Mouse (Mus musculus) limb, embryonic 15.5 days (tissue): ENCODE results near the gene Gm5767. TPM values are rescaled to one million over a fixed set of nuclear protein-coding genes. Genes with fewer than 3 reads are reported as not detected.

Source experiments
- ATAC-seq: fragments of 200-750 bp; cut with Nextera tagmentation; 2 replicates; pipeline ENCODE4 v1.8.0; 2017; ENCODE audit warnings: low read depth, moderate TSS enrichment; ENCODE audit not compliant: insufficient number of reproducible peaks, low FRiP score, low TSS enrichment
- H3K27ac ChIP-seq: fragments of 300-500 bp; sonication (generic); 2 replicates; pipeline ENCODE4 v1.5.1; 2015; ENCODE audit warnings: moderate library complexity, mild to moderate bottlenecking, inconsistent platforms
- H3K27me3 ChIP-seq: fragments of 300-500 bp; sonication (generic); 2 replicates; pipeline ENCODE4 v1.6.1; 2015; ENCODE audit warnings: inconsistent platforms
- H3K36me3 ChIP-seq: fragments of 300-500 bp; sonication (generic); 2 replicates; pipeline ENCODE4 v1.6.1; 2015; ENCODE audit warnings: inconsistent platforms
- H3K4me1 ChIP-seq: fragments of 300-500 bp; sonication (generic); 2 replicates; pipeline ENCODE4 v1.6.1; 2015; ENCODE audit warnings: inconsistent platforms
- H3K4me2 ChIP-seq: fragments of 300-500 bp; sonication (generic); 2 replicates; pipeline ENCODE4 v1.6.1; 2015; ENCODE audit warnings: mild to moderate bottlenecking, inconsistent platforms
- H3K4me3 ChIP-seq: fragments of 300-500 bp; sonication (generic); 2 replicates; pipeline ENCODE4 v1.5.1; 2015; ENCODE audit warnings: mild to moderate bottlenecking, inconsistent platforms
- H3K9ac ChIP-seq: fragments of 300-500 bp; sonication (generic); 2 replicates; pipeline ENCODE4 v1.6.1; 2015; ENCODE audit warnings: inconsistent platforms
- H3K9me3 ChIP-seq: fragments of 300-500 bp; sonication (generic); 2 replicates; pipeline ENCODE4 v1.6.1; 2016; ENCODE audit warnings: inconsistent platforms
- WGBS: fragments of 180-500 bp; shearing (Covaris S2); methylation state at CpG from one replicate; pipeline ENCODE4 v1.1.7; 2015; 5-methylcytosine and 5-hydroxymethylcytosine counted together
- polyA plus RNA-seq: library from polyadenylated mRNA; unstranded; fragments of >200 nt; fragmentation: Nextera tagmentation; extraction: Ambion mirVana; gene quantifications from 2 replicates; pipeline ENCODE4 v1.2.1, GENCODE M21; 2015

Gene Gm5767
- polyA plus RNA-seq, 1 experiment from 2014 or later, result 0.32 TPM

DNA sequence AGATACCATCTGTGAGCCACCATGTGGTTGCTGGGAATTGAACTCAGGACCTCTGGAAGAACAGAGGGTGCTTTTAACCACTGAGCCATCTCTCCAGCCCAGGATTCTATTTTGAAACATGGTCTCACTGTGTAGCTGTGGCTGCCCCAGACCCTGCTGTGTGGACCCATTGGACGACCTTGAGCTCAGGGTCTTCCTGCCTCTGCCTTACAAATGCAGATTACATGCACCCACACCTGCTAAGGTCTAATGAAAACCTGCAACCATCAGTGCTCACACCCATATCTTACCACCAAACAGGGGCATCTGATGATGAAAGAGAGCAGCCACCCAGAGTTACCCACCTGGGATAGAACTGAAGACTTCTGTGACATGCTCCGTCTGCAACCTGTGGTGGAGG lies 24.3 kb upstream of the Gm5767 start:
- ATAC-seq, result no peak
- H3K4me1 ChIP-seq, result 0 out of 2 replicates have a peak, but pooled peaks cover 7% of the 10 kb centered on the region
- peaks cover 87% of the 10 kb centered on the region for H3K36me3 ChIP-seq
- H3K9ac ChIP-seq, result no peak overlapping the region
- no peak overlapping the region for H3K4me2 ChIP-seq
- WGBS, result 79% methylated on average over 2 of the region's 2 CpGs
- H3K4me3 ChIP-seq, result no peak overlapping the region
- no peak overlapping the region for H3K27ac ChIP-seq
- no peaks in the 10 kb centered on the region for H3K27me3 ChIP-seq
- no peaks in the 10 kb centered on the region for H3K9me3 ChIP-seq

DNA sequence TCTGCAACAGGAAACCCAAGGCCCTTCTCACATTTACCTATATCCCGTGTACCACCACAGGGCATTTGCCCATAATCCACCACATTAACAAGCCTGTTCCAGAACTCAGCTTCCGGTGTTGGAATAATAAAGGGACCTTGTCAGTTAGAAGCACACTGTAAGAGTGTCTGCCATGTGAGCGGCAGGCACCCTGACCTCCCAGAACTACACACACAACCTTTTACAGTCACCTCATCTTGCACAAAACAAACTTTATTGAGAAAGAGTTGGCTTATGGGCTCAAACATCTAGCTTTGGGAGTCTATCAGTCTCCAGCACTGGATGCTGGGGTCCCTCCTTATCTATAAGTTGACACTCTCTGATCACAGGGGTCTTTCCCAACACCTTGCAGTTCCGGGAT lies 22.2 kb upstream of the Gm5767 start:
- 76% methylated on average over 4 of the region's 4 CpGs for WGBS
- H3K9me3 ChIP-seq, result no peaks in the 10 kb centered on the region
- 0 out of 2 replicates have a peak, but pooled peaks cover 7% of the 10 kb centered on the region for H3K4me1 ChIP-seq
- H3K4me2 ChIP-seq, result no peak overlapping the region
- H3K27ac ChIP-seq, result no peak overlapping the region
- H3K9ac ChIP-seq, result no peak overlapping the region
- no peaks in the 10 kb centered on the region for H3K27me3 ChIP-seq
- H3K36me3 ChIP-seq, result peaks cover 89% of the 10 kb centered on the region
- ATAC-seq, result no peak
- no peak overlapping the region for H3K4me3 ChIP-seq

DNA sequence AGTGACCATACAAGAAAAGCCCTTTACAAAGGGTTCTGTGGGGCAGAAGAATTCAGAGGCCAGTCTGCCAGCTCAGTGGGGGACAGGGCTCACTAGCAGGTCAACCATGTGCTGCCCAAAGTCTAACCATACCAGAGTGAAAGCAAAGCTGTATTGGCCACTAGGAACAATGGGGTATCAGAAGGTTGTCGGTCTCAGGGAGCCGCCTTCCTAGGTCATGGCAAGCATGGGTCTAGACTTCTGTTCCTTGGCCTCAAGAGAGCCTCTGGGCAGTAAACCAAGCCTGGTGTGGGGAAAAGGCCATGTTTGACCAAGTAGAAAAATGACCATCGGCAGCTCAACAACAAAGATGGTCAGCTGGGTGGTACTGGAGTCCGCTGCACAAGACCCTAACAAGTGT lies 21.8 kb upstream of the Gm5767 start:
- ATAC-seq, result no peak
- peaks cover 91% of the 10 kb centered on the region for H3K36me3 ChIP-seq
- 89% methylated on average over 4 of the region's 4 CpGs for WGBS
- no peak overlapping the region for H3K27ac ChIP-seq
- no peak overlapping the region for H3K4me2 ChIP-seq
- no peaks in the 10 kb centered on the region for H3K9me3 ChIP-seq
- H3K4me1 ChIP-seq, result 0 out of 2 replicates have a peak, but pooled peaks cover 7% of the 10 kb centered on the region
- H3K27me3 ChIP-seq, result no peaks in the 10 kb centered on the region
- no peak overlapping the region for H3K9ac ChIP-seq
- no peak overlapping the region for H3K4me3 ChIP-seq

DNA sequence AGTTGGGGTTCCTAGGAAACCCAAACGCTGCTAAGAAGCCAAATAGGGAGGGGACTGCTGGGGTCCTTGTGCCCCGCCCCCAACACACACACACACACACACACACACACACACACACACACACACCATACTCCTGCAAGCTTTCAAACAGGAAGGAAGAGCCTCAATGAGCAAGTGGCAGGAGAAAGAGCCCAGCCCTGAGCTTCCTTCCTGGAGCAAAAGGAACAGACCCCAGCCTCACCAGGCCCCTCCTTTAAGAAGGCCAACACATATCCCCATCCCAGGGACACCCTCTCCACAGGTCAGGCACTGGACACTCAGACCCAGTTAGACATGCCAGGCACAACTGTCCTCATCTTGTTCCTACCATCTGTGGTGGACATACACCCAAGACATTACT lies 17.5 kb upstream of the Gm5767 start:
- Histone ChIP-seq H3K9me3 (no peaks in the 10 kb centered on the region), H3K36me3 (peaks cover 57% of the 10 kb centered on the region)
- 67% methylated on average over 2 of the region's 2 CpGs for WGBS

DNA sequence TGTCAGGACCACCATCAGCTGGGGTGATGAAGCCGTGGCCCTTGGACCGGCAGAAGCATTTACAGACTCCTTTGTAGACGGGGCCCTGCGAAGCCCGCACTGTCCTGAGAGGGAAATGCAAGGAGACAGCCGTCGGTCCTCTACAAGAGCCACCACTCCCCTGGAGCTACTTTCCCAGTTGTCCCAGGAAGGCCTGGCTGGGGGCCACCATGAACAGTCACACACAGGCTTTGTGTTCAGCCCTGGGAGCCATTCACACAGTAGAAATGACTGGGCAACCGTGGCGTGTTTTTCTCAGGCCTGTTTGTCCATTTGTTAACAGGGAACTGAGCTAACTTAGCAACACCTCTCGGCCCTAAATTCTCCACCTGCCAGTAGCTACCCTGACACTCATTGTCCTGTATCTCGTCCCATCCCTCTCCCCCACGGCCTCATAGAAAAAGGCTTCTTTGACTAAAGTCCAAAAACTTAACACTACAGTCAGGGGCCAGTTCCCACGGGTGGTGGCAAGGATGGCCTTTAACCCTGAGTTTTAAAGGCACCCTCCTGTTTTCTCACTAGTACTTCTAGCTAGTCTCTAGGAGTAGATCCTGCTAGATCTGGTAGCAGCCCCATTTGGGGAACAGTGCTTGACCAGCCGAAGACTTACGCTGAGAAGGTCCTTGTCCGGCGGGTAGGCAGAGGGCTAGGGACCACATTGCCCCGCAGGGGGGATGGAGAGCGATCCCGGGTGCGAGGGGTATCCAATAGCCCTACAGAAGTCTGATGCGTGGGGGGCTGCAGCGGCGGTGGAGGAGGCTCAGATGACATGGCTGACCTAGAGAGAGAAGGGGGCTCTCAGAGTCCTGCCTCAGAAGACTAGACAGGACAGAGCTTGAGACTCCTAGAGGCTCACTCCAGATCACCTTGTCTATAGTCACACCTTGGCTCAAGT lies 16.7 kb upstream of the Gm5767 start:
- Histone ChIP-seq H3K4me3 (no peak overlapping the region), H3K36me3 (peaks cover 51% of the 10 kb centered on the region), H3K9me3 (no peaks in the 10 kb centered on the region), H3K4me2 (no peak overlapping the region), H3K4me1 (peaks cover 30% of the 10 kb centered on the region), H3K9ac (no peak overlapping the region), H3K27ac (no peak overlapping the region), H3K27me3 (no peaks in the 10 kb centered on the region)
- WGBS, result 87% methylated on average over 24 of the region's 24 CpGs
- ATAC-seq, result no peak

More for the DNA sequence above, 17.5 kb upstream of the Gm5767 start:
- Histone ChIP-seq H3K4me3 (no peak overlapping the region), H3K27ac (no peak overlapping the region), H3K9ac (no peak overlapping the region), H3K27me3 (no peaks in the 10 kb centered on the region), H3K4me1 (peaks cover 23% of the 10 kb centered on the region), H3K4me2 (no peak overlapping the region)
- ATAC-seq, result no peak

GRCm38 (mm10) chr16:8665367-8665766 lies 15.2 kb upstream of the Gm5767 start:
- no peak for ATAC-seq
- Histone ChIP-seq H3K27ac (no peak overlapping the region), H3K4me3 (no peak overlapping the region), H3K9me3 (no peaks in the 10 kb centered on the region), H3K4me2 (no peak overlapping the region), H3K27me3 (no peaks in the 10 kb centered on the region), H3K9ac (no peak overlapping the region), H3K4me1 (peaks cover 43% of the 10 kb centered on the region), H3K36me3 (peaks cover 38% of the 10 kb centered on the region)
- 85% methylated on average over 5 of the region's 5 CpGs for WGBS

DNA sequence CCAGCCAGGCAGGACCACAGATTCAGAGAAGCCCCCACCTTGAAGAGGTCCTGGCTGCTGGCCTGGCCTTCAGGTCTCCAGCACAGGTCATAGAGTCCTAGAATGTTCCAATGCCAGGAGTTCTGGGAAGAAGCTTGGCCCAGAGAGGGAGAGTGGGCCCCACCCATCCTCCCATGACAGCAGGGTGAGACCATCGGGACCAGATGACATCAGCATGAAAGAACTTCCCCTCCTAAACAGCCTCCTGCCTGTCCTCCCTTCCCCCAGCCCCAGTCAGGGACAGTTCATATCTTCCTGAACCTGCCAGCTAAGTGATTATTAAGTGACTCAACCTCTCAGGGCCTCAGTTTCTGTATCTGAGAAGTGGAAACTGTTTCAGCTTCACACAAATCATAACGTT lies 14.1 kb upstream of the Gm5767 start:
- Histone ChIP-seq H3K27ac (0 out of 2 replicates have a peak overlapping the region, but pooled peaks have one; percentile 34), H3K4me1 (peaks cover 52% of the 10 kb centered on the region)
- no peak for ATAC-seq

GRCm38 (mm10) chr16:8667261-8667660 lies 13.3 kb upstream of the Gm5767 start:
- 87% methylated on average over 7 of the region's 7 CpGs for WGBS

More for the DNA sequence above, 14.1 kb upstream of the Gm5767 start:
- no peak overlapping the region for H3K4me2 ChIP-seq
- no peaks in the 10 kb centered on the region for H3K9me3 ChIP-seq
- H3K27me3 ChIP-seq, result no peaks in the 10 kb centered on the region
- H3K4me3 ChIP-seq, result no peak overlapping the region
- WGBS, result 57% methylated on average over 2 of the region's 2 CpGs
- no peak overlapping the region for H3K9ac ChIP-seq
- H3K36me3 ChIP-seq, result peaks cover 30% of the 10 kb centered on the region

GRCm38 (mm10) chr16:8667814-8668213 lies 12.8 kb upstream of the Gm5767 start:
- no peak overlapping the region for H3K4me3 ChIP-seq
- 67% methylated on average over 4 of the region's 4 CpGs for WGBS
- no peak for ATAC-seq
- H3K4me2 ChIP-seq, result no peak overlapping the region
- H3K9ac ChIP-seq, result no peak overlapping the region
- H3K4me1 ChIP-seq, result peaks cover 62% of the 10 kb centered on the region
- H3K36me3 ChIP-seq, result peaks cover 16% of the 10 kb centered on the region
- 0 out of 2 replicates have a peak, but pooled peaks cover 3% of the 10 kb centered on the region for H3K27me3 ChIP-seq
- H3K27ac ChIP-seq, result no peak overlapping the region
- no peaks in the 10 kb centered on the region for H3K9me3 ChIP-seq

More at GRCm38 (mm10) chr16:8667261-8667660, 13.3 kb upstream of the Gm5767 start:
- no peak overlapping the region for H3K27ac ChIP-seq
- no peak overlapping the region for H3K9ac ChIP-seq
- H3K4me2 ChIP-seq, result no peak overlapping the region
- H3K36me3 ChIP-seq, result peaks cover 22% of the 10 kb centered on the region
- H3K27me3 ChIP-seq, result no peaks in the 10 kb centered on the region
- no peak for ATAC-seq
- H3K4me1 ChIP-seq, result peaks cover 57% of the 10 kb centered on the region
- no peaks in the 10 kb centered on the region for H3K9me3 ChIP-seq
- H3K4me3 ChIP-seq, result no peak overlapping the region

GRCm38 (mm10) chr16:8668386-8668785 lies 12.2 kb upstream of the Gm5767 start:
- no peak overlapping the region for H3K27ac ChIP-seq
- H3K36me3 ChIP-seq, result peaks cover 11% of the 10 kb centered on the region; the same call in 1 of the 2 replicates
- no peak overlapping the region for H3K9ac ChIP-seq
- no peak for ATAC-seq
- WGBS, result 81% methylated on average over 2 of the region's 2 CpGs
- H3K27me3 ChIP-seq, result 0 out of 2 replicates have a peak, but pooled peaks cover 3% of the 10 kb centered on the region
- H3K4me3 ChIP-seq, result no peak overlapping the region
- H3K4me2 ChIP-seq, result no peak overlapping the region
- peaks cover 62% of the 10 kb centered on the region for H3K4me1 ChIP-seq
- no peaks in the 10 kb centered on the region for H3K9me3 ChIP-seq

GRCm38 (mm10) chr16:8669432-8669831 lies 11.1 kb upstream of the Gm5767 start:
- H3K4me1 ChIP-seq, result peaks cover 62% of the 10 kb centered on the region
- peak overlapping the region; percentile 89 for H3K4me2 ChIP-seq
- peak overlapping the region; percentile 72; the same call in 1 of the 2 replicates for H3K4me3 ChIP-seq
- ATAC-seq, result no peak
- no peak overlapping the region for H3K9ac ChIP-seq
- 0 out of 2 replicates have a peak, but pooled peaks cover 3% of the 10 kb centered on the region for H3K27me3 ChIP-seq
- WGBS, result 54% methylated on average over 5 of the region's 5 CpGs
- H3K9me3 ChIP-seq, result no peaks in the 10 kb centered on the region
- H3K27ac ChIP-seq, result peak overlapping the region; percentile 24; the same call in 1 of the 2 replicates
- H3K36me3 ChIP-seq, result peaks cover 7% of the 10 kb centered on the region; the same call in 1 of the 2 replicates
